Mouse (Mus musculus) MEL (cell line): ENCODE measurements around the gene Dnaic2. TPM values are rescaled to one million over a fixed set of nuclear protein-coding genes. Genes with fewer than 3 reads are reported as not detected.

Experiments used
- DNase-seq: peaks from one replicate; pipeline ENCODE4 v3.0.0; 2011; ENCODE audit warnings: low read depth, low spot score
- H3K27ac ChIP-seq: 2 replicates; pipeline ENCODE4 v1.5.1; 2012; ENCODE audit warnings: low read depth, mild to moderate bottlenecking, control low read depth, low read length, moderate library complexity; ENCODE audit not compliant: control insufficient read depth
- H3K27me3 ChIP-seq, 2 experiments: fragments of 150-350 bp in 1 of 2; sonication (generic) in 1 of 2; 2 replicates each; pipeline ENCODE4 v1.6.1; 2012; ENCODE audit warnings: low read length in 2 of 2, mild to moderate bottlenecking in 2 of 2, improper control_type of control experiment in 1 of 2, moderate library complexity in 1 of 2; ENCODE audit not compliant: insufficient read depth in 2 of 2, control insufficient read depth in 1 of 2
- H3K36me3 ChIP-seq, 2 experiments: 2 replicates each; pipeline ENCODE4 v1.6.1; 2012 to 2014; ENCODE audit warnings: low read length in 2 of 2, improper control_type of control experiment in 1 of 2, inconsistent platforms in 1 of 2, mild to moderate bottlenecking in 1 of 2; ENCODE audit not compliant: insufficient read depth in 2 of 2, control insufficient read depth in 1 of 2
- H3K4me1 ChIP-seq, 2 experiments: fragments of 150-350 bp in 1 of 2; sonication (generic) in 1 of 2; 2 replicates each; pipeline ENCODE4 v1.6.1; 2012; ENCODE audit warnings: low read length in 2 of 2, improper control_type of control experiment in 1 of 2, mild to moderate bottlenecking in 1 of 2; ENCODE audit not compliant: insufficient read depth in 2 of 2, control insufficient read depth in 1 of 2
- H3K4me3 ChIP-seq, 2 experiments: fragments of 150-350 bp in 1 of 2; sonication (generic) in 1 of 2; 2 replicates each; pipeline ENCODE4 v1.5.1; 2012; ENCODE audit warnings: low read depth in 2 of 2, low read length in 2 of 2, mild to moderate bottlenecking in 2 of 2, moderate library complexity in 2 of 2, control low read depth in 1 of 2, improper control_type of control experiment in 1 of 2; ENCODE audit not compliant: control insufficient read depth in 1 of 2, insufficient read depth in 1 of 2
- H3K79me2 ChIP-seq: 2 replicates; pipeline ENCODE4 v1.6.1; 2012; ENCODE audit warnings: mild to moderate bottlenecking, low read length, moderate library complexity; ENCODE audit not compliant: control insufficient read depth, poor library complexity, insufficient read depth
- H3K9ac ChIP-seq: 2 replicates; pipeline ENCODE4 v1.6.1; 2012; ENCODE audit warnings: low read depth, mild to moderate bottlenecking, control low read depth, low read length, moderate library complexity; ENCODE audit not compliant: control insufficient read depth, poor library complexity, severe bottlenecking
- H3K9me3 ChIP-seq: fragments of 150-350 bp; sonication (generic); replicated peaks from 2 replicates; pipeline ENCODE4 v1.6.1; 2012; ENCODE audit warnings: mild to moderate bottlenecking, low read length, improper control_type of control experiment, moderate library complexity; ENCODE audit not compliant: insufficient read depth
- CHD2 ChIP-seq: IDR thresholded peaks from 2 replicates; pipeline ENCODE4 v1.6.1; 2011; ENCODE audit warnings: low read length, improper control_type of control experiment
- CTCF ChIP-seq, 3 experiments: IDR thresholded peaks in 2 of 3; conservative IDR thresholded peaks in 1 of 3; 2 replicates each; pipeline ENCODE4 v1.5.1; 2011 to 2012; ENCODE audit warnings: low read length in 3 of 3, low read depth in 2 of 3, mild to moderate bottlenecking in 2 of 3, improper control_type of control experiment in 1 of 3, inconsistent platforms in 1 of 3, mixed read lengths in 1 of 3, moderate library complexity in 1 of 3; ENCODE audit not compliant: control insufficient read depth in 1 of 3, insufficient read depth in 1 of 3, poor library complexity in 1 of 3, severe bottlenecking in 1 of 3
- E2F4 ChIP-seq: IDR thresholded peaks from 2 replicates; pipeline ENCODE4 v1.6.1; 2011; ENCODE audit warnings: low read depth, low read length, improper control_type of control experiment, borderline replicate concordance
- ELF1 ChIP-seq: IDR thresholded peaks from 2 replicates; pipeline ENCODE4 v1.6.1; 2014; ENCODE audit warnings: low read depth, mild to moderate bottlenecking, inconsistent platforms, low read length, improper control_type of control experiment, moderate library complexity
- EP300 ChIP-seq, 2 experiments: IDR thresholded peaks; 2 replicates each; pipeline ENCODE4 v1.6.1; 2011; ENCODE audit warnings: improper control_type of control experiment in 2 of 2, low read length in 2 of 2, low read depth in 1 of 2, mild to moderate bottlenecking in 1 of 2
- GATA1 ChIP-seq: IDR thresholded peaks from 2 replicates; pipeline ENCODE4 v1.6.1; 2011; ENCODE audit warnings: low read depth, low read length, improper control_type of control experiment
- JUND ChIP-seq: IDR thresholded peaks from 2 replicates; pipeline ENCODE4 v1.6.1; 2011; ENCODE audit warnings: low read depth, mild to moderate bottlenecking, improper control_type of control experiment, low read length
- MAFK ChIP-seq: IDR thresholded peaks from 2 replicates; pipeline ENCODE4 v1.6.1; 2011; ENCODE audit warnings: low read depth, mild to moderate bottlenecking, low read length, improper control_type of control experiment, borderline replicate concordance
- MAZ ChIP-seq: IDR thresholded peaks from 2 replicates; pipeline ENCODE4 v1.6.1; 2012; ENCODE audit warnings: low read depth, mild to moderate bottlenecking, inconsistent platforms, low read length, improper control_type of control experiment
- MEF2A ChIP-seq: IDR thresholded peaks from 2 replicates; pipeline ENCODE4 v1.6.1; 2014; ENCODE audit warnings: low read depth, mild to moderate bottlenecking, inconsistent platforms, low read length, improper control_type of control experiment; ENCODE audit not compliant: poor library complexity, insufficient replicate concordance, severe bottlenecking; ENCODE audit errors: extremely low read depth
- MYC ChIP-seq: IDR thresholded peaks from 2 replicates; pipeline ENCODE4 v1.6.1; 2011; ENCODE audit warnings: low read depth, mild to moderate bottlenecking, low read length, improper control_type of control experiment, moderate library complexity
- NELFE ChIP-seq: IDR thresholded peaks from 2 replicates; pipeline ENCODE4 v1.6.1; 2011; ENCODE audit warnings: low read depth, low read length, improper control_type of control experiment
- NRF1 ChIP-seq: IDR thresholded peaks from 2 replicates; pipeline ENCODE4 v1.6.1; 2014; ENCODE audit warnings: low read depth, mild to moderate bottlenecking, inconsistent platforms, low read length, improper control_type of control experiment, moderate library complexity; ENCODE audit not compliant: poor library complexity, insufficient read depth, severe bottlenecking
- RAD21 ChIP-seq: IDR thresholded peaks from 2 replicates; pipeline ENCODE4 v1.6.1; 2011; ENCODE audit warnings: mild to moderate bottlenecking, low read depth, low read length, improper control_type of control experiment
- TCF12 ChIP-seq: IDR thresholded peaks from 2 replicates; pipeline ENCODE4 v1.6.1; 2014; ENCODE audit warnings: low read depth, mild to moderate bottlenecking, inconsistent platforms, low read length, improper control_type of control experiment, moderate library complexity
- UBTF ChIP-seq: IDR thresholded peaks from 2 replicates; pipeline ENCODE4 v1.6.1; 2012; ENCODE audit warnings: low read depth, mild to moderate bottlenecking, inconsistent platforms, low read length, improper control_type of control experiment, moderate library complexity, borderline replicate concordance; ENCODE audit not compliant: insufficient read depth
- ZKSCAN1 ChIP-seq: IDR thresholded peaks from 2 replicates; pipeline ENCODE4 v1.6.1; 2012; ENCODE audit warnings: low read depth, mild to moderate bottlenecking, inconsistent platforms, low read length, improper control_type of control experiment, moderate library complexity
- ZMIZ1 ChIP-seq: IDR thresholded peaks from 2 replicates; pipeline ENCODE4 v1.6.1; 2012; ENCODE audit warnings: low read depth, mild to moderate bottlenecking, inconsistent platforms, low read length, improper control_type of control experiment, moderate library complexity
- polyA plus RNA-seq, 2 experiments: library from polyadenylated mRNA; stranded (reverse) in 1 of 2; unstranded in 1 of 2; fragments of >175 nt in 1 of 2; fragments of >200 nt in 1 of 2; gene quantifications; 2 replicates each; pipeline versions ENCODE4 v1.2.1 to v1.2.4; 2012; ENCODE audit warnings: low replicate concordance in 2 of 2, low read depth in 1 of 2; ENCODE audit not compliant: insufficient read length in 2 of 2, insufficient read depth in 1 of 2, missing spikeins in 1 of 2
- total RNA-seq: library from RNA; depleted of rRNA; stranded (reverse); fragments of 300-350 nt; gene quantifications from 2 replicates; pipeline ENCODE4 v1.2.3, GENCODE M21; 2012

The Dnaic2 gene
- total and polyA plus RNA-seq, 3 experiments = not detected

DNA sequence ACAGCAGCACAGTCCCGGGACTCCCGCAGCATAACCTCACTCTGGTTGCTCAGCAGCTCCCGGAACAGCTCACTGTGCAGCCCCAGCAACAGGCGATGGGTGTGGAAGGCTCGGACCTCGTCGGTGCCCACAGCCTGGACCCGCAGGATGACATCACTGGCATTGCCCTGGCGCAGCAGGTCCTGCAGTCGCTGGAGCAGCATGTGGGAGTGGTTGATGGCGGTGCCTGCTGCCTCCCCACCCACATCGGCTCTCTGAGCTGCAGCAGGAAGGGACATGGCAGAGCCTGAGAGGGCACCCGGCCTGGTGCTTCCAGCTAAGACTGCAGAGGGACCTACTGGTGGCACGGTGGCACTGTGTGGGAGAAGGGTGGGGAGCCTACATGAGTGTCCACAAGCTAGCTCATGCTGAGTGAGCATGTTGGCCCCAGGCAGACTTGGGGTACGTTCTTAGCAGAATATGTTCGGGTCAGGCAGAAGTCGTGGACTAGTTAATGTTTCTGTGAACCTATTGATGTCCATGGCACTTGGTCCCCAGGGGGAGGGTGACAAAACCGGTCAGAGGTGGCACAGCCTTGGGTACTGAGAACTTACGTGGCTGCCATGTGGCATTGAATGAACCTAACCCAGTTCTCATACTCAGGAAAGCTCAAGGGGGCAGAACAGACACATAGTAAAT lies 66.8 kb downstream of the Dnaic2 start:
- TF ChIP-seq E2F4 = no peak
- no peak for TF ChIP-seq MEF2A
- TF ChIP-seq ELF1 = no peak
- TF ChIP-seq RAD21 = no peak
- no peak for TF ChIP-seq GATA1
- TF ChIP-seq JUND = no peak
- no peak for TF ChIP-seq MAFK
- no peak for TF ChIP-seq ZMIZ1
- no peak for TF ChIP-seq EP300 (IDR thresholded peaks at IDR 0.05; ENCODE audit: low read depth in 1 of 2, low read length in 2 of 2)
- TF ChIP-seq NRF1 = no peak
- TF ChIP-seq MYC = no peak
- TF ChIP-seq, all 39 proteins: peak for 0
- Histone ChIP-seq H3K4me1 (no peaks in the 10 kb centered on the region), H3K27me3 (no peaks in the 10 kb centered on the region), H3K27ac (no peak overlapping the region), H3K9me3 (no peaks in the 10 kb centered on the region), H3K36me3 (no peaks in the 10 kb centered on the region), H3K4me3 (no peak overlapping the region), H3K79me2 (no peaks in the 10 kb centered on the region), H3K9ac (no peak overlapping the region)
- DNase-seq = no peak

DNA sequence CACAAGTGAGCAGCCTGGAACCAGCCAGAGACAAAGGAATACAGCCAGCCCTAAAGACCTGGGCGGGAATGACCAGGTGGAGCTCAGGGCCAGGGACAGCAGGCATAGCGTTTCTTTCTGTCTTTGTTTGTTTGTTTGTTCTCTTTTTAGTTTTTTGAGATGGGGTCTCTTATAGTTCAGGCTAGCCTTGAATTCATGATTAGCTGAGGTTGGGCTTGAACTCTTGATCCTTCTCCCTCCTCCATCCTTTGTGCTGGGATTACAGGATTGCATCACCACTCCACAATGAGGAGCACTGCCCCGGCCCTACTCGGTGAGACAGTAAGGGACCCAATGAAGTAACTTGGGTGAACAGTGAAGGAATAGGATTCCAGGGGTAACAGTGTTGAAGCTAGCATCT lies 67.5 kb downstream of the Dnaic2 start:
- no peaks in the 10 kb centered on the region for H3K79me2 ChIP-seq
- no peaks in the 10 kb centered on the region for H3K27me3 ChIP-seq
- TF ChIP-seq ZKSCAN1 = no peak
- TF ChIP-seq CTCF (IDR thresholded peaks at IDR 0.05 in 2 of 3, conservative IDR thresholded peaks at IDR 0.05 in 1 of 3; ENCODE audit: control insufficient read depth in 1 of 3, insufficient read depth in 1 of 3, low read depth in 2 of 3, low read length in 3 of 3, poor library complexity in 1 of 3, severe bottlenecking in 1 of 3) = no peak
- TF ChIP-seq E2F4 = no peak
- no peak for TF ChIP-seq JUND
- no peak for TF ChIP-seq NELFE
- TF ChIP-seq RAD21 = no peak
- no peak for TF ChIP-seq ELF1
- no peak for TF ChIP-seq CHD2
- TF ChIP-seq MAFK = no peak
- TF ChIP-seq UBTF = no peak
- TF ChIP-seq TCF12 = no peak
- no peak for TF ChIP-seq MAZ
- no peak for TF ChIP-seq NRF1
- TF ChIP-seq ZMIZ1 = no peak
- TF ChIP-seq GATA1 = no peak
- no peak for TF ChIP-seq EP300 (IDR thresholded peaks at IDR 0.05; ENCODE audit: low read depth in 1 of 2, low read length in 2 of 2)
- H3K9me3 ChIP-seq = no peaks in the 10 kb centered on the region
- no peak overlapping the region for H3K9ac ChIP-seq
- no peaks in the 10 kb centered on the region for H3K36me3 ChIP-seq
- no peak overlapping the region for H3K27ac ChIP-seq
- H3K4me3 ChIP-seq = no peak overlapping the region
- no peak for DNase-seq
- H3K4me1 ChIP-seq = no peaks in the 10 kb centered on the region
